Mouse (Mus musculus) T-helper 17 cell (primary cell): Measurements from ENCODE around the gene Gon4l.
"Not testable (repeated sequence)": the region's sequence is repeated elsewhere in the genome, so short reads cannot be mapped to it uniquely, and the experiment has no call there.

Source experiments
- in situ Hi-C, 2 experiments: fragments of 300-600 bp; cut with MboI, MseI; formaldehyde crosslinking; loops; 1 replicate in 1 of 2; 2 replicates in 1 of 2; pipeline ENCODE4 v1.15.1; 2025; ENCODE audit warnings: high pct_unique_total_duplicates in 2 of 2

Gon4l gene

GRCm38 (mm10) chr3:88834951-88835491, at the start of gene Gon4l:
Gene Gon4l (plus strand): TSS chr3:88835231.
- in situ Hi-C loops, result loop anchor here (5.0 kb wide), 1 partner anchor 63 kb away; no protein-coding TSS in a partner anchor

GRCm38 (mm10) chr3:88786323-88786722, 48.7 kb upstream of the Gon4l start:
- in situ Hi-C loops, result loop anchor here (5.0 kb wide), 1 partner anchor 81 kb away; no protein-coding TSS in a partner anchor

GRCm38 (mm10) chr3:88786805-88787204, 48.2 kb upstream of the Gon4l start:
- in situ Hi-C loops, result loop anchor here (5.0 kb wide), 1 partner anchor 80 kb away; no protein-coding TSS in a partner anchor

- in situ Hi-C loops, result loop anchor here (5.0 kb wide), 1 partner anchor 79 kb away; no protein-coding TSS in a partner anchor
Measured at GRCm38 (mm10) chr3:88788033-88788432, 47.0 kb upstream of the Gon4l start.

- in situ Hi-C loops, result not testable (repeated sequence)
Measured at GRCm38 (mm10) chr3:88797507-88797906, 37.5 kb upstream of the Gon4l start.

- in situ Hi-C loops, result no loop called here
Measured at GRCm38 (mm10) chr3:88803910-88804540, 31.0 kb upstream of the Gon4l start.

- in situ Hi-C loops, result no loop called here
Measured at GRCm38 (mm10) chr3:88825710-88826109, 9.3 kb upstream of the Gon4l start.

- in situ Hi-C loops, result no loop called here
Measured at GRCm38 (mm10) chr3:88827231-88827630, 7.8 kb upstream of the Gon4l start.

- in situ Hi-C loops, result loop anchor here (5.0 kb wide), 1 partner anchor 59 kb away; no protein-coding TSS in a partner anchor
Measured at GRCm38 (mm10) chr3:88831177-88832121, 3.6 kb upstream of the Gon4l start.

GRCm38 (mm10) chr3:88832388-88832787, 2.6 kb upstream of the Gon4l start:
- in situ Hi-C loops, result loop anchor here (5.0 kb wide), 1 partner anchor 60 kb away; no protein-coding TSS in a partner anchor

- in situ Hi-C loops, result no loop called here
Measured at GRCm38 (mm10) chr3:88849172-88849571, 14.1 kb downstream of the Gon4l start.

GRCm38 (mm10) chr3:88855837-88856236, 20.8 kb downstream of the Gon4l start:
- in situ Hi-C loops, result no loop called here

GRCm38 (mm10) chr3:88862129-88862528, 27.1 kb downstream of the Gon4l start:
- in situ Hi-C loops, result no loop called here

GRCm38 (mm10) chr3:88866735-88867134, 31.7 kb downstream of the Gon4l start:
- in situ Hi-C loops, result loop anchor here (5.0 kb wide), 1 partner anchor 79 kb away; no protein-coding TSS in a partner anchor

GRCm38 (mm10) chr3:88867177-88867576, 32.1 kb downstream of the Gon4l start:
- in situ Hi-C loops, result loop anchor here (5.0 kb wide), 1 partner anchor 80 kb away; no protein-coding TSS in a partner anchor

GRCm38 (mm10) chr3:88868449-88868848, 33.4 kb downstream of the Gon4l start:
- in situ Hi-C loops, result loop anchor here (5.0 kb wide), 1 partner anchor 81 kb away; no protein-coding TSS in a partner anchor

GRCm38 (mm10) chr3:88882536-88882935, 47.5 kb downstream of the Gon4l start:
- in situ Hi-C loops, result not testable (repeated sequence)

GRCm38 (mm10) chr3:88893011-88893410, 58.0 kb downstream of the Gon4l start:
- in situ Hi-C loops, result loop anchor here in 1 of 2 experiments (5.0 kb wide), 1 partner anchor 81 kb away; no protein-coding TSS in a partner anchor

- in situ Hi-C loops, result loop anchor here in 1 of 2 experiments (10.0 kb wide), 1 partner anchor 1590 kb away; the partner anchor contains the start of gene Snapin
Measured at GRCm38 (mm10) chr3:88904803-88905202, 69.8 kb downstream of the Gon4l start.

- in situ Hi-C loops, result loop anchor here in 1 of 2 experiments (10.0 kb wide), 1 partner anchor 1590 kb away; the partner anchor contains the start of gene Snapin
Measured at GRCm38 (mm10) chr3:88905209-88905608, 70.2 kb downstream of the Gon4l start.

- in situ Hi-C loops, result loop anchor here in 1 of 2 experiments (10.0 kb wide), 1 partner anchor 1589 kb away; the partner anchor contains the start of gene Snapin
Measured at GRCm38 (mm10) chr3:88905741-88906140, 70.7 kb downstream of the Gon4l start.
